15 mouse cellular contexts compared by ENCODE assay signal in the genomic region with DNA sequence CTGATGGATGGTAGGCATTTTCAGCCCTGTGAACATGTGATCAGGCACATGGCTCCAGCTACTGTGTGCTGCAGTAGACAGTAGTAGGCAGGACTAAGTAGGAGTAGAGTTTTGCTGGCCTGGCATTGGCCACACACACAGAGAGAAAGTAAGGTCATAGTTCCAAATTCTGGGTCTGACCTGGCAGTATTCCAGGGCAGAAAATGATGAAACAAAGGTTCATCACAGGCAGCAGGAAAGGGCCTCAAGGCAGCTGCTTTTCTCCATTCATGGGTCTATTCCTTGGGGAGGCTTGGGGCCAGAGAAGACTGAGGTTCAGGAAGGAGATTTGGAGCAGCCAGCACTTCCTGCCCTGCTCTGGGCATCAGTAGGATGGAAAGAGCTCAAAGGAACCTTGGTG. TPM values are rescaled to one million over a fixed set of nuclear protein-coding genes. Genes with fewer than 3 reads are reported as not detected.
DNase-seq lines count a peak whose midpoint lies in the region; ATAC-seq and TF ChIP-seq lines count a peak whose summit lies in the region.
"Had no signal": no experiment of that assay in that cellular context is flagged by ENCODE, and none has a peak within 500 bp of the region (broad histone marks: within the 10 kb centered on the region; RNA-seq: fewer than 3 reads in every experiment).

No protein-coding gene starts in this region.

- no peak overlapping the region for H3ac ChIP-seq in myocyte (ENCODE audit: control insufficient read depth, insufficient read length)

- TF ChIP-seq EP300 in lung, postnatal 0 days (IDR thresholded peaks at IDR 0.05) = no peak

- no peak for TF ChIP-seq CTCF in gastrocnemius, adult 2 months (IDR thresholded peaks at IDR 0.05)
- no peak for TF ChIP-seq CTCF in lung, postnatal 0 days (IDR thresholded peaks at IDR 0.05)
- TF ChIP-seq CTCF in kidney, adult 2 months (conservative IDR thresholded peaks at IDR 0.05; ENCODE audit: insufficient read depth, insufficient read length, low read depth, low read length) = no peak

- H3K4me2 ChIP-seq in lung, postnatal 0 days (replicated peaks; ENCODE audit: low read depth, low read length) = no peak overlapping the region
- H3K4me2 ChIP-seq in myocyte (ENCODE audit: low read depth) = peak overlapping the region; percentile 16
- H3K4me2 ChIP-seq: forebrain, embryonic 15.5 days had no signal

- no peak for ATAC-seq in lung, postnatal 0 days
- ATAC-seq: forebrain, embryonic 15.5 days; midbrain, embryonic 16.5 days had no signal

- no peaks in the 10 kb centered on the region for H3K4me1 ChIP-seq in lung, postnatal 0 days (ENCODE audit: insufficient read depth, low read depth, low read length)
- H3K4me1 ChIP-seq in kidney, adult 2 months (ENCODE audit: control insufficient read depth, insufficient read depth, low read length) = no peaks in the 10 kb centered on the region

- no peaks in the 10 kb centered on the region for H3K27me3 ChIP-seq in lung, postnatal 0 days (replicated peaks; ENCODE audit: insufficient read depth, low read length)
- H3K27me3 ChIP-seq in kidney, adult 2 months (replicated peaks; ENCODE audit: control insufficient read depth, insufficient read depth, low read length) = no peaks in the 10 kb centered on the region
- no peaks in the 10 kb centered on the region for H3K27me3 ChIP-seq in myocyte (ENCODE audit: control insufficient read depth, insufficient read depth, insufficient read length)
- H3K27me3 ChIP-seq: forebrain, embryonic 15.5 days had no signal

- H3K27ac ChIP-seq in gastrocnemius, adult 2 months = peak overlapping the region; percentile 48; the same call in 1 of the 2 replicates
- H3K27ac ChIP-seq in lung, postnatal 0 days (ENCODE audit: low read length) = no peak overlapping the region
- H3K27ac ChIP-seq in kidney, adult 2 months (ENCODE audit: insufficient read depth, low read depth, low read length) = no peak overlapping the region
- H3K27ac ChIP-seq: forebrain, embryonic 15.5 days; left cerebral cortex, adult 2 months had no signal

- H3K79me2 ChIP-seq in myocyte (ENCODE audit: control insufficient read depth, insufficient read depth) = no peaks in the 10 kb centered on the region

- H3K36me3 ChIP-seq in lung, postnatal 0 days (ENCODE audit: insufficient read depth, low read length) = no peaks in the 10 kb centered on the region
- no peaks in the 10 kb centered on the region for H3K36me3 ChIP-seq in kidney, adult 2 months (ENCODE audit: control insufficient read depth, insufficient read depth, low read length)
- H3K36me3 ChIP-seq in myocyte (ENCODE audit: control insufficient read depth, insufficient read depth) = no peaks in the 10 kb centered on the region
- H3K36me3 ChIP-seq: forebrain, embryonic 15.5 days had no signal

- intact Hi-C loops in gastrocnemius, adult 2 months (cut with DNase I) = no loop called here

- no peaks in the 10 kb centered on the region for H3K9me3 ChIP-seq in lung, postnatal 0 days (ENCODE audit: low read length)
- H3K9me3 ChIP-seq: forebrain, embryonic 15.5 days had no signal

- H3K4me3 ChIP-seq in gastrocnemius, adult 2 months = no peak overlapping the region
- H3K4me3 ChIP-seq in lung, postnatal 0 days (ENCODE audit: low read depth, low read length) = no peak overlapping the region
- H3K4me3 ChIP-seq in kidney, adult 2 months (ENCODE audit: insufficient read depth, low read depth, low read length) = no peak overlapping the region
- no peak overlapping the region for H3K4me3 ChIP-seq in myocyte
- H3K4me3 ChIP-seq: forebrain, embryonic 15.5 days; left cerebral cortex, adult 2 months had no signal

- H3K9ac ChIP-seq in lung, postnatal 0 days (replicated peaks; ENCODE audit: low read depth) = no peak overlapping the region
- H3K9ac ChIP-seq: forebrain, embryonic 15.5 days had no signal

- no peak for DNase-seq in gastrocnemius, adult 2 months
- no peak for DNase-seq in gastrocnemius, adult 18-20 months (ENCODE audit: low spot score)
- peak; percentile 26 for DNase-seq in lung, postnatal 0 days (ENCODE audit: low spot score)
- no peak for DNase-seq in lung, adult 18-20 months
- peak; percentile 84 for DNase-seq in kidney, adult 2 months
- no peak for DNase-seq in layer of hippocampus, adult 18-20 months (ENCODE audit: low spot score in 2 of 2)
- DNase-seq in thymus, postnatal 25 days = no peak
- DNase-seq: cerebellum, adult 18-20 months; lung, postnatal 36 days; spleen, adult 18-20 months; thymus, postnatal 4 days had no signal

- no peak for TF ChIP-seq POLR2A in kidney, adult 2 months (IDR thresholded peaks at IDR 0.05; ENCODE audit: low read depth, low read length)
- TF ChIP-seq POLR2A in myocyte (IDR thresholded peaks at IDR 0.05; ENCODE audit: insufficient read length, low read depth) = no peak

TF ChIP-seq in myocyte, 11 proteins besides CTCF, POLR2A, EP300 and RAD21:
- no peak for TF ChIP-seq USF1 (IDR thresholded peaks at IDR 0.05; ENCODE audit: low read depth)
- peak; percentile 55; the same call in 1 of the 2 replicates for TF ChIP-seq CEBPB (IDR thresholded peaks at IDR 0.05; ENCODE audit: insufficient read depth, poor library complexity, severe bottlenecking)

RNA-seq across cellular contexts. Expression of a gene that starts 5.1 kb away (rescaled TPM):
- 10 to 100 TPM; 31.5 to 41.1 TPM for total RNA-seq in gastrocnemius, adult 2 months (2021)
- 10 to 100 TPM; 31.3 to 37.1 TPM for total RNA-seq in gastrocnemius, adult 18-20 months (2021)
- polyA plus RNA-seq in lung, postnatal 0 days (2015; fragmentation: Nextera tagmentation; extraction: Ambion mirVana) = 56.3 and 61.9 TPM in 2 replicates
- polyA plus RNA-seq in kidney, adult 2 months (2012; rRNA removed) = 56.9 and 58.7 TPM in 2 replicates
- polyA plus RNA-seq in myocyte (2012; fragmentation: generic; extraction: Trizol) = 23.5 TPM
- 1 to 10 TPM; 6.9 to 7.8 TPM for total RNA-seq in layer of hippocampus, adult 18-20 months (2021)

RNA-seq across cellular contexts. Expression of a gene that starts 56.2 kb away (rescaled TPM):
- 10 to 100 TPM; 19.8 to 22.9 TPM for total RNA-seq in gastrocnemius, adult 2 months (2021)
- 10 to 100 TPM; 18.2 to 22.7 TPM for total RNA-seq in gastrocnemius, adult 18-20 months (2021)
- polyA plus RNA-seq in lung, postnatal 0 days (2015; fragmentation: Nextera tagmentation; extraction: Ambion mirVana) = 38.6 and 41.2 TPM in 2 replicates
- polyA plus RNA-seq in kidney, adult 2 months (2012; rRNA removed) = 13.8 and 20.0 TPM in 2 replicates
- polyA plus RNA-seq in myocyte (2012; fragmentation: generic; extraction: Trizol) = 11.0 TPM
- 10 to 100 TPM; 61.8 to 62.3 TPM for total RNA-seq in layer of hippocampus, adult 18-20 months (2021)

Comparison
In these comparisons a context has a peak if more than half of its experiments do, and no peak if none do; other contexts are left out.
1. DNase-seq: peak in lung, postnatal 0 days (single experiment) and kidney, adult 2 months (single experiment); none in gastrocnemius, adult 2 months (single experiment), gastrocnemius, adult 18-20 months (single experiment), lung, adult 18-20 months (0 of 2), layer of hippocampus, adult 18-20 months (0 of 2) and thymus, postnatal 25 days (single experiment).